Mouse (Mus musculus) CH12.LX (cell line): ENCODE results near the gene Ttf2. TPM values are rescaled to one million over a fixed set of nuclear protein-coding genes. Genes with fewer than 3 reads are reported as not detected.

Experiments
- DNase-seq: peaks from one replicate; pipeline ENCODE4 v3.0.0-alpha.2; 2013; ENCODE audit errors: extremely low read depth
- H3K27ac ChIP-seq: 2 replicates; pipeline ENCODE4 v1.5.1; 2012; ENCODE audit warnings: low read depth, mild to moderate bottlenecking, control low read depth, moderate library complexity; ENCODE audit not compliant: insufficient read depth
- H3K27me3 ChIP-seq: replicated peaks from 2 replicates; pipeline ENCODE3; 2012; ENCODE audit warnings: inconsistent platforms
- H3K36me3 ChIP-seq, 2 experiments: replicated peaks in 1 of 2; 2 replicates each; pipeline versions ENCODE3 to v1.6.1; 2012; ENCODE audit warnings: inconsistent platforms in 1 of 2, low read length in 1 of 2, mild to moderate bottlenecking in 1 of 2, mixed read lengths in 1 of 2, moderate library complexity in 1 of 2; ENCODE audit not compliant: control insufficient read depth in 1 of 2, insufficient read depth in 1 of 2
- H3K4me1 ChIP-seq, 2 experiments: 2 replicates each; pipeline ENCODE4 v1.6.1; 2012; ENCODE audit warnings: inconsistent platforms in 1 of 2, moderate library complexity in 1 of 2; ENCODE audit not compliant: insufficient read depth in 2 of 2, control insufficient read depth in 1 of 2
- H3K4me2 ChIP-seq: 2 replicates; pipeline ENCODE4 v1.6.1; 2012; ENCODE audit warnings: low read depth, mild to moderate bottlenecking, control low read depth; ENCODE audit not compliant: poor library complexity, insufficient read depth, severe bottlenecking
- H3K4me3 ChIP-seq, 3 experiments: fragments of 150-350 bp in 1 of 3; sonication (generic) in 1 of 3; replicated peaks in 1 of 3; 2 replicates each; pipeline versions ENCODE3 to v1.5.1; 2011 to 2012; ENCODE audit warnings: low read depth in 2 of 3, low read length in 2 of 3, mild to moderate bottlenecking in 2 of 3, moderate library complexity in 2 of 3, control low read depth in 1 of 3, improper control_type of control experiment in 1 of 3, inconsistent platforms in 1 of 3, mixed read lengths in 1 of 3; ENCODE audit not compliant: poor library complexity in 1 of 3
- H3K79me2 ChIP-seq: replicated peaks from 2 replicates; pipeline ENCODE4 v1.6.1; 2012; ENCODE audit warnings: mild to moderate bottlenecking, moderate library complexity; ENCODE audit not compliant: control insufficient read depth, poor library complexity, insufficient read depth, severe bottlenecking; ENCODE audit errors: extremely low read depth
- H3K9ac ChIP-seq: 2 replicates; pipeline ENCODE4 v1.6.1; 2012; ENCODE audit warnings: low read depth, mild to moderate bottlenecking, control low read depth, moderate library complexity; ENCODE audit not compliant: insufficient read depth
- H3K9me3 ChIP-seq: replicated peaks from 2 replicates; pipeline ENCODE3; 2012; ENCODE audit warnings: low read length, inconsistent platforms, mixed read lengths
- CTCF ChIP-seq, 2 experiments: IDR thresholded peaks in 1 of 2; conservative IDR thresholded peaks in 1 of 2; 2 replicates each; pipeline ENCODE4 v1.5.1; 2011 to 2012; ENCODE audit warnings: low read depth in 2 of 2, low read length in 2 of 2, improper control_type of control experiment in 1 of 2, inconsistent platforms in 1 of 2, mild to moderate bottlenecking in 1 of 2, moderate library complexity in 1 of 2
- E2F4 ChIP-seq: IDR thresholded peaks from 2 replicates; pipeline ENCODE4 v1.6.1; 2011; ENCODE audit warnings: low read depth, low read length, improper control_type of control experiment; ENCODE audit not compliant: insufficient replicate concordance
- EP300 ChIP-seq: IDR thresholded peaks from 2 replicates; pipeline ENCODE4 v1.6.1; 2011; ENCODE audit warnings: low read length, improper control_type of control experiment
- IRF4 ChIP-seq: IDR thresholded peaks from 2 replicates; pipeline ENCODE4 v1.6.1; 2014; ENCODE audit warnings: low read depth, mild to moderate bottlenecking, inconsistent platforms, low read length, improper control_type of control experiment
- MAFK ChIP-seq: IDR thresholded peaks from 2 replicates; pipeline ENCODE4 v1.6.1; 2011; ENCODE audit warnings: low read length, improper control_type of control experiment; ENCODE audit not compliant: insufficient replicate concordance
- MEF2A ChIP-seq: IDR thresholded peaks from 2 replicates; pipeline ENCODE4 v1.6.1; 2014; ENCODE audit warnings: low read depth, mild to moderate bottlenecking, inconsistent platforms, low read length, improper control_type of control experiment, borderline replicate concordance
- PAX5 ChIP-seq: IDR thresholded peaks from 2 replicates; pipeline ENCODE4 v1.6.1; 2012; ENCODE audit warnings: low read length, inconsistent platforms, mixed read lengths
- RAD21 ChIP-seq: IDR thresholded peaks from 2 replicates; pipeline ENCODE4 v1.6.1; 2011; ENCODE audit warnings: low read depth, mild to moderate bottlenecking, low read length, improper control_type of control experiment, moderate library complexity
- SMC3 ChIP-seq: IDR thresholded peaks from 2 replicates; pipeline ENCODE4 v1.6.1; 2011; ENCODE audit warnings: low read depth, low read length, improper control_type of control experiment
- TCF12 ChIP-seq: IDR thresholded peaks from 2 replicates; pipeline ENCODE4 v1.6.1; 2014; ENCODE audit warnings: low read depth, mild to moderate bottlenecking, inconsistent platforms, low read length, improper control_type of control experiment
- USF2 ChIP-seq: conservative IDR thresholded peaks from 2 replicates; pipeline ENCODE4 v1.6.1; 2011; ENCODE audit warnings: low read depth, low read length, improper control_type of control experiment
- ZKSCAN1 ChIP-seq: IDR thresholded peaks from 2 replicates; pipeline ENCODE4 v1.6.1; 2012; ENCODE audit warnings: low read depth, inconsistent platforms, low read length, improper control_type of control experiment, borderline replicate concordance
- ZMIZ1 ChIP-seq: IDR thresholded peaks from 2 replicates; pipeline ENCODE4 v1.6.1; 2012; ENCODE audit warnings: low read depth, mild to moderate bottlenecking, inconsistent platforms, low read length, improper control_type of control experiment
- dilution Hi-C: fragments of 300-500 bp; cut with MboI; formaldehyde crosslinking; loops from 2 replicates; pipeline ENCODE4 v1.14.3; 2020; ENCODE audit warnings: low sequenced_read_pairs; ENCODE audit not compliant: extremely low pct_unique_long_range_greater_than_20kb, extremely low pct_ligation_motif_present
- in situ Hi-C: fragments of 300-500 bp; cut with MboI; formaldehyde crosslinking; loops from 3 replicates; pipeline ENCODE4 v1.14.3; 2019; ENCODE audit warnings: low sequenced_read_pairs, low pct_ligation_motif_present, low pct_unique_long_range_greater_than_20kb, mixed read lengths
- polyA plus RNA-seq: library from polyadenylated mRNA; unstranded; fragments of >175 nt; gene quantifications from 2 replicates; pipeline ENCODE4 v1.2.1, GENCODE M21; 2012; ENCODE audit warnings: low read depth; ENCODE audit not compliant: insufficient read length
- total RNA-seq, 2 experiments: library from RNA; depleted of rRNA; stranded (reverse); fragments of 300-350 nt in 1 of 2; fragments of >200 nt in 1 of 2; gene quantifications; 2 replicates each; pipeline ENCODE4 v1.2.3; 2012 to 2014

Ttf2 gene
- total and polyA plus RNA-seq, 3 experiments, result 27.2 to 34.0 (median 29.7) TPM

GRCm38 (mm10) chr3:100932077-100932944 lies 37.2 kb downstream of the Ttf2 start:
- H3K9me3 ChIP-seq, result no peaks in the 10 kb centered on the region
- DNase-seq, result peak; percentile 54
- H3K27ac ChIP-seq, result no peak overlapping the region
- dilution Hi-C loops (no loop called here), in situ Hi-C loops (no loop called here)
- H3K27me3 ChIP-seq, result no peaks in the 10 kb centered on the region
- no peak overlapping the region for H3K4me2 ChIP-seq
- H3K36me3 ChIP-seq, result peaks cover 4 to 85% of the 10 kb centered on the region in 2 experiments
- H3K79me2 ChIP-seq, result no peaks in the 10 kb centered on the region
- TF ChIP-seq TCF12 (no peak), MAFK (no peak), ZKSCAN1 (no peak), E2F4 (no peak), CTCF (conservative IDR thresholded peaks at IDR 0.05 in 1 of 2, IDR thresholded peaks at IDR 0.05 in 1 of 2; ENCODE audit: low read depth in 2 of 2, low read length in 2 of 2) (peak; percentile 8 to 48; a peak in 2 of 4 replicates), PAX5 (no peak), IRF4 (peak; percentile 70), SMC3 (peak; percentile 34), RAD21 (no peak; the same call in none of the 2 replicates), EP300 (peak; percentile 85), ZMIZ1 (no peak), MEF2A (no peak)
- H3K4me1 ChIP-seq, result peaks cover 11 to 15% of the 10 kb centered on the region in 2 experiments
- H3K4me3 ChIP-seq, result no peak overlapping the region
- no peak overlapping the region for H3K9ac ChIP-seq

- H3K27ac ChIP-seq, result no peak overlapping the region
- no peaks in the 10 kb centered on the region for H3K9me3 ChIP-seq
- dilution Hi-C loops, result no loop called here
- H3K27me3 ChIP-seq, result no peaks in the 10 kb centered on the region
- DNase-seq, result no peak
- no peak overlapping the region for H3K4me3 ChIP-seq
- H3K36me3 ChIP-seq, result peaks cover 4 to 82% of the 10 kb centered on the region in 2 experiments
- H3K4me2 ChIP-seq, result no peak overlapping the region
- H3K9ac ChIP-seq, result no peak overlapping the region
- H3K79me2 ChIP-seq, result no peaks in the 10 kb centered on the region
- TF ChIP-seq USF2 (no peak), MAFK (no peak), MEF2A (no peak)
- peaks cover 11 to 22% of the 10 kb centered on the region in 2 experiments for H3K4me1 ChIP-seq
- in situ Hi-C loops, result no loop called here
These were observed 38.0 kb downstream of the Ttf2 start for GRCm38 (mm10) chr3:100931332-100932076.
